Mouse (Mus musculus) Patski (cell line): ENCODE data around the gene Aldh8a1. TPM values are rescaled to one million over a fixed set of nuclear protein-coding genes. Genes with fewer than 3 reads are reported as not detected.

Source experiments
- ATAC-seq: fragments of 100-300 bp; one replicate; pipeline ENCODE4 v1.8.0; 2021
- CTCF ChIA-PET: fragments of 350-600 bp; sonication (Branson Sonifier 250); formaldehyde crosslinking; loops from one replicate; lab custom pipeline; 2022; ENCODE audit warnings: inconsistent platforms; lab: Charles Lee
- POLR2A ChIA-PET: fragments of 350-600 bp; sonication (Branson Sonifier 250); formaldehyde crosslinking; loops from one replicate; lab custom pipeline; 2022; ENCODE audit warnings: antibody characterized with exemption, inconsistent platforms; lab: Charles Lee
- DNase-seq: peaks from one replicate; pipeline ENCODE4 v3.0.0-alpha.2; 2011; ENCODE audit warnings: low read depth, low spot score
- H3K27me3 ChIP-seq: fragments of 371-371 bp; one replicate; pipeline ENCODE4 v1.5.1; 2021
- CTCF ChIP-seq: fragments of 100-300 bp; IDR thresholded peaks from one replicate; pipeline ENCODE4 v1.5.1; 2021
- in situ Hi-C: fragments of 300-500 bp; cut with MboI; formaldehyde crosslinking; loops from 3 replicates; pipeline ENCODE4 v1.11.1; 2018; ENCODE audit warnings: low pct_unique_long_range_greater_than_20kb, mixed read lengths
- polyA plus RNA-seq: library from polyadenylated mRNA; unstranded; gene quantifications from one replicate; pipeline ENCODE4 v1.2.3, GENCODE M21; 2021

Gene Aldh8a1
- polyA plus RNA-seq, 1 experiment from 2014 or later = 0.04 TPM

- DNase-seq = no peak
- ChIA-PET POLR2A (no interaction called here), CTCF (interaction anchor here (1.0 to 1.1 kb wide), 2 partner anchors 19 to 563 kb away, joined by 3 to 4 read pairs; no protein-coding TSS in a partner anchor)
- TF ChIP-seq CTCF = no peak
- H3K27me3 ChIP-seq = peaks cover 26% of the 10 kb centered on the region
- in situ Hi-C loops = no loop called here
- no peak for ATAC-seq
Measured at GRCm38 (mm10) chr10:21444410-21444809, 67.3 kb downstream of the Aldh8a1 start.

Other genes with a start within 250 kb of the Aldh8a1 start
- gene Myb, start 216.3 kb upstream of the Aldh8a1 start, polyA plus RNA-seq = 0.15 TPM
- gene Hbs1l, start 81.3 kb upstream of the Aldh8a1 start, polyA plus RNA-seq = 64.6 TPM
- not detected for gene 1700020N01Rik, start 215.9 kb downstream of the Aldh8a1 start, polyA plus RNA-seq